Mouse (Mus musculus): ENCODE data around the gene Ulk2.

Gene Ulk2

GRCm38 (mm10) chr11:61761584-61762407 lies 93.1 kb downstream of the Ulk2 start, which contains the start of gene Prpsap2:
Gene Prpsap2, minus strand, starts transcription at chr11:61762088.
- DNase-seq (ENCODE audit: extremely low spot score, low spot score): peak; percentile 99

GRCm38 (mm10) chr11:61760518-61760917 lies 94.4 kb downstream of the Ulk2 start:
- no peak for DNase-seq (ENCODE audit: extremely low spot score, low spot score)

GRCm38 (mm10) chr11:61757151-61757550 lies 97.7 kb downstream of the Ulk2 start:
- DNase-seq (ENCODE audit: extremely low spot score, low spot score): no peak

- no peak for DNase-seq (ENCODE audit: extremely low spot score, low spot score)
These were observed 103.3 kb downstream of the Ulk2 start for GRCm38 (mm10) chr11:61751612-61752011.

- no peak for DNase-seq (ENCODE audit: extremely low spot score, low spot score)
These were observed 107.7 kb downstream of the Ulk2 start for GRCm38 (mm10) chr11:61747161-61747560.

GRCm38 (mm10) chr11:61745781-61746180 lies 109.1 kb downstream of the Ulk2 start:
- DNase-seq (ENCODE audit: extremely low spot score, low spot score): no peak

- no peak for DNase-seq (ENCODE audit: extremely low spot score, low spot score)
These were observed 110.4 kb downstream of the Ulk2 start for GRCm38 (mm10) chr11:61744460-61744859.

GRCm38 (mm10) chr11:61743768-61744167 lies 111.1 kb downstream of the Ulk2 start:
- no peak for DNase-seq (ENCODE audit: extremely low spot score, low spot score)

GRCm38 (mm10) chr11:61740500-61740899 lies 114.4 kb downstream of the Ulk2 start:
- no peak for DNase-seq (ENCODE audit: extremely low spot score, low spot score)

GRCm38 (mm10) chr11:61737290-61737689 lies 117.6 kb downstream of the Ulk2 start:
- no peak for DNase-seq (ENCODE audit: extremely low spot score, low spot score)

- DNase-seq (ENCODE audit: extremely low spot score, low spot score): no peak
These were observed 122.2 kb downstream of the Ulk2 start for GRCm38 (mm10) chr11:61732672-61733071.

- DNase-seq (ENCODE audit: extremely low spot score, low spot score): no peak
These were observed 126.8 kb downstream of the Ulk2 start for GRCm38 (mm10) chr11:61728037-61728436.
